Mouse (Mus musculus) midbrain, postnatal 0 days (tissue): ENCODE results near the gene Cd164. TPM values are rescaled to one million over a fixed set of nuclear protein-coding genes. Genes with fewer than 3 reads are reported as not detected.

ENCODE experiments used
- ATAC-seq: fragments of 200-750 bp; cut with Nextera tagmentation; 2 replicates; pipeline ENCODE4 v1.8.0; 2017; ENCODE audit warnings: moderate number of reproducible peaks, mild to moderate bottlenecking, moderate TSS enrichment, moderate library complexity; ENCODE audit not compliant: low FRiP score
- DNase-seq: peaks from one replicate; pipeline ENCODE4 v3.0.0-alpha.2; 2015; ENCODE audit warnings: low spot score
- H3K27ac ChIP-seq: fragments of 300-500 bp; sonication (generic); 2 replicates; pipeline ENCODE4 v1.5.1; 2014; ENCODE audit warnings: low read depth, mild to moderate bottlenecking, low read length, mixed read lengths
- H3K27me3 ChIP-seq: fragments of 300-500 bp; sonication (generic); 2 replicates; pipeline ENCODE4 v1.6.1; 2014; ENCODE audit warnings: low read length, control low read depth, mixed read lengths; ENCODE audit not compliant: insufficient read depth
- H3K36me3 ChIP-seq: fragments of 300-500 bp; sonication (generic); 2 replicates; pipeline ENCODE4 v1.6.1; 2014; ENCODE audit warnings: low read length, control low read depth, mixed read lengths; ENCODE audit not compliant: insufficient read depth
- H3K4me1 ChIP-seq: fragments of 300-500 bp; sonication (generic); 2 replicates; pipeline ENCODE4 v1.6.1; 2014; ENCODE audit warnings: mild to moderate bottlenecking, control low read depth, antibody characterized with exemption, low read length, mixed read lengths; ENCODE audit not compliant: insufficient read depth
- H3K4me2 ChIP-seq: fragments of 300-500 bp; sonication (generic); 2 replicates; pipeline ENCODE4 v1.6.1; 2014; ENCODE audit warnings: low read depth, mild to moderate bottlenecking, low read length, mixed read lengths; ENCODE audit not compliant: poor library complexity, severe bottlenecking
- H3K4me3 ChIP-seq: fragments of 300-500 bp; sonication (generic); 2 replicates; pipeline ENCODE4 v1.5.1; 2014; ENCODE audit warnings: low read depth, mild to moderate bottlenecking, low read length, moderate library complexity
- H3K9ac ChIP-seq: fragments of 300-500 bp; sonication (generic); replicated peaks from 2 replicates; pipeline ENCODE4 v1.6.1; 2014; ENCODE audit warnings: mild to moderate bottlenecking, low read length, moderate library complexity, mixed read lengths; ENCODE audit not compliant: poor library complexity, severe bottlenecking
- H3K9me3 ChIP-seq: fragments of 300-500 bp; sonication (generic); 2 replicates; pipeline ENCODE4 v1.6.1; 2016; ENCODE audit warnings: low read length, control low read depth
- CTCF ChIP-seq: IDR thresholded peaks from 2 replicates; pipeline ENCODE4 v1.5.1; 2016; ENCODE audit warnings: antibody characterized with exemption, mild to moderate bottlenecking
- WGBS: fragments of 180-500 bp; shearing (Covaris S2); extraction: QIAGEN DNeasy Blood & Tissue Kit; methylation state at CpG from one replicate; pipeline ENCODE4 v1.1.7; 2014; 5-methylcytosine and 5-hydroxymethylcytosine counted together
- polyA plus RNA-seq: library from polyadenylated mRNA; unstranded; fragments of >200 nt; fragmentation: Nextera tagmentation; extraction: Ambion mirVana; gene quantifications from 2 replicates; pipeline ENCODE4 v1.2.1, GENCODE M21; 2015
- total RNA-seq: library from RNA; depleted of rRNA; stranded (reverse); fragments of >200 nt; gene quantifications from 2 replicates; pipeline ENCODE4 v1.2.3, GENCODE M21; 2014

Gene Cd164
- total and polyA plus RNA-seq, 2 experiments from 2014 or later: 29.3 to 48.2 TPM

GRCm38 (mm10) chr10:41482446-41482845, 36.8 kb upstream of the Cd164 start:
- Histone ChIP-seq H3K9me3 (no peaks in the 10 kb centered on the region), H3K4me3 (no peak overlapping the region), H3K36me3 (peaks cover 19% of the 10 kb centered on the region; the same call in 1 of the 2 replicates), H3K9ac (no peak overlapping the region), H3K27ac (no peak overlapping the region), H3K4me1 (no peaks in the 10 kb centered on the region), H3K4me2 (no peak overlapping the region), H3K27me3 (no peaks in the 10 kb centered on the region)
- TF ChIP-seq CTCF: no peak
- 82% methylated on average over 7 of the region's 7 CpGs for WGBS
- DNase-seq: peak; percentile 41
- ATAC-seq: no peak

DNA sequence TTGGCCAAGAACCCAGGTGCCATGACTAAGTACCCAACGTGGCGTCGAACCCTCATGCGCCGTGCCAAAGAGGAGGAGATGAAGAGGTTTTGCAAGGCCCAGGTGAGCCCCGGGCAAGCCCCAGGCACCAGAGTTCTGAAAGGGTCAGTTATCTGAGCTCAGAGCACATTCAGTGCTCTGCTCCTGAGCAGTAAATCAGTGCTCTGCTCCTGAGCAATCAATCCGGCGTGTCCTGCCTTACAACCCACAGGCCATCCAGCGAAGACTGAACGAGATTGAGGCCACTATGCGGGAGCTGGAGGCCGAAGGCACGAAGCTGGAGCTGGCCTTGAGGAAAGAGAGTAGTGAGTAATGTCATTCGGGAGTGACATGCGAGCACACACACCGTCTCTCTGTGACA, 33.4 kb upstream of the Cd164 start:
- DNase-seq (no peak), ATAC-seq (no peak)
- WGBS: 91% methylated on average over 16 of the region's 16 CpGs
- Histone ChIP-seq H3K36me3 (peaks cover 19% of the 10 kb centered on the region; the same call in 1 of the 2 replicates), H3K27ac (no peak overlapping the region), H3K4me2 (no peak overlapping the region), H3K4me3 (no peak overlapping the region), H3K27me3 (no peaks in the 10 kb centered on the region), H3K9me3 (no peaks in the 10 kb centered on the region), H3K9ac (no peak overlapping the region), H3K4me1 (no peaks in the 10 kb centered on the region; the same call in none of the 2 replicates)
- TF ChIP-seq CTCF: no peak

DNA sequence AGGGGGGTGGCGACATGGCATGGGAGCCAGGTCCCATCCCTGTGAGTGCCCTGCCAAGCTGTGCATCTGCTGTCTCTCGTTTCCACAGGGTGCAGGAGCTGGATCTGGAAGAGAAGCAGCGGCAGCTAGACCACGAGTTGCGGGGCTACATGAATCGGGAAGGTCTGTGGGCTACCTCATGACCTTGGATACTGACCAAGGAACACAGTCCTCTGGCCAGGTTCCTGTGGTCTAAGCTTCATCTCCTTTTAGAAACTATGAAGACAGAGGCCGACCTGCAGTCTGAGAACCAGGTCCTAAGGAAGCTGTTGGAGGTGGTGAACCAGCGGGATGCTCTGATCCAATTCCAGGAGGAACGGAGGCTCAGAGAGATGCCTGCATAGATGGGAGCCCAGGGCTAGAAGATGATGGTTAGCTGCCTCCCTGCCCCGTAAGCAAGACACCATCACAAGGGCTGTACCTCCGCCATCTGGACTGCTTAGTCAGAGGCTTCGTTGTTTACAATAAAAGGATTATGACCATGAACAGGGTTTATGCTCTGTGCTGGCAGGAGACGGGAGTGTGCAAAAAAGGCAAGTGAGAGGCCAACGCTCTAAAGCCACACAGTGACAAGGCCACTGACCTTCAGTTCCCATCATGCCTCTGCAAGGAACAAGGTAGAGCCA, 32.6 kb upstream of the Cd164 start:
- no peak overlapping the region for H3K4me2 ChIP-seq
- 62% methylated on average over 14 of the region's 14 CpGs for WGBS

DNA sequence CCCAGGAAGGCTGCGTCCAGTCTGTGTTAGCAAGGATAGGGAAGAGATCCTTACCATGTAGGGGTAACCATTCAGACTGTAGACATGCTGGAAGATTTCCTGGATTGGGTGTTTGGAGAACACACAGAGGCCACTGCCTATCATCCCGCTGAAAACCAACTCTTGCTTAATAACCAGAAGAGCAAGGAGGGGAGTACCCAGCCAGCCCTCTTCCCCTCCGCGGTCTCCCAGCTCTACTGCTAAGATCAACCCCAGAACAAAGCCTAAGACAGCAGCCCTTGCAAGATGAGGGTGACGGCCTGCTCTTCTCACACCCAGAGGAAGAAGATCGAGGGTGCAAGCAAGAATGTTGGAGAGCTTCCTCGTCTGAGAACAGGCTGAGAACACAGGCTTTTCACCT, 30.3 kb upstream of the Cd164 start:
- H3K27ac ChIP-seq: no peak overlapping the region
- H3K36me3 ChIP-seq: peaks cover 17% of the 10 kb centered on the region; the same call in 1 of the 2 replicates
- H3K4me3 ChIP-seq: peak overlapping the region; percentile 76; the same call in 1 of the 2 replicates
- WGBS: 43% methylated on average over 7 of the region's 7 CpGs
- 0 out of 2 replicates have a peak overlapping the region, but pooled peaks have one; percentile 81 for H3K9ac ChIP-seq
- H3K4me2 ChIP-seq: peak overlapping the region; percentile 92
- no peaks in the 10 kb centered on the region; the same call in none of the 2 replicates for H3K4me1 ChIP-seq
- no peak for ATAC-seq
- no peaks in the 10 kb centered on the region for H3K9me3 ChIP-seq
- H3K27me3 ChIP-seq: no peaks in the 10 kb centered on the region
- TF ChIP-seq CTCF: no peak
- DNase-seq: no peak

More for the DNA sequence above, 32.6 kb upstream of the Cd164 start:
- TF ChIP-seq CTCF: no peak
- Histone ChIP-seq H3K9me3 (no peaks in the 10 kb centered on the region), H3K4me1 (no peaks in the 10 kb centered on the region; the same call in none of the 2 replicates), H3K27me3 (no peaks in the 10 kb centered on the region), H3K9ac (no peak overlapping the region), H3K27ac (no peak overlapping the region), H3K36me3 (peaks cover 19% of the 10 kb centered on the region; the same call in 1 of the 2 replicates), H3K4me3 (no peak overlapping the region)
- DNase-seq (no peak), ATAC-seq (no peak)

DNA sequence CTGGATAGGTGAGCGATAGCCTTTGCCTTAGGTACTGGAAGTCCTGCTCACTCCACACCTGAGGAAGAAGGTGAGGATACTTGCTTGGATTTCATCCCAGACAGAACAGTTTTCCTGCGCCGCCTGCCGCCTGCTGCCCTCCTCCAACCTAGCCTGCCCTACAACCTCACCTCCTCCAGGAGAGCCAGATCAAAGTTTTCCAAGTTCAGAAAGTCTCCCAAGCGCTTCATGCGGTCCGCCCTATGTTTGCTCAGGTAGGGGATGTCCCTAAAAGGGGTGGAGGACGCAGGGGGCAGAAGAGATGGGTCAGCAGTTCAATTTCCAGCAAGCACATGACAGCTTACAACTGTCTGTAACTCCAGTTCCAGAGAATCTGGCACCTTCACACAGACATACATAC, 29.9 kb upstream of the Cd164 start:
- Histone ChIP-seq H3K9me3 (no peaks in the 10 kb centered on the region), H3K4me3 (peak overlapping the region; percentile 76), H3K36me3 (peaks cover 13% of the 10 kb centered on the region; the same call in 1 of the 2 replicates), H3K4me2 (peak overlapping the region; percentile 92), H3K4me1 (no peaks in the 10 kb centered on the region; the same call in none of the 2 replicates), H3K27me3 (no peaks in the 10 kb centered on the region), H3K9ac (peak overlapping the region; percentile 81), H3K27ac (no peak overlapping the region)
- WGBS: 41% methylated on average over 8 of the region's 8 CpGs
- no peak for DNase-seq
- peak; percentile 3; the same call in 1 of the 2 replicates for TF ChIP-seq CTCF
- ATAC-seq: no peak; the same call in 1 of the 2 replicates
